Mouse (Mus musculus) Patski (cell line): ENCODE data around the gene Bcl2l1. TPM values are rescaled to one million over a fixed set of nuclear protein-coding genes. Genes with fewer than 3 reads are reported as not detected.

Experiments
- ATAC-seq: fragments of 100-300 bp; one replicate; pipeline ENCODE4 v1.8.0; 2021
- CTCF ChIA-PET: fragments of 350-600 bp; sonication (Branson Sonifier 250); formaldehyde crosslinking; loops from one replicate; lab custom pipeline; 2022; ENCODE audit warnings: inconsistent platforms; lab: Charles Lee
- POLR2A ChIA-PET: fragments of 350-600 bp; sonication (Branson Sonifier 250); formaldehyde crosslinking; loops from one replicate; lab custom pipeline; 2022; ENCODE audit warnings: antibody characterized with exemption, inconsistent platforms; lab: Charles Lee
- DNase-seq: peaks from one replicate; pipeline ENCODE4 v3.0.0-alpha.2; 2011; ENCODE audit warnings: low read depth, low spot score
- H3K27me3 ChIP-seq: fragments of 371-371 bp; one replicate; pipeline ENCODE4 v1.5.1; 2021
- CTCF ChIP-seq: fragments of 100-300 bp; IDR thresholded peaks from one replicate; pipeline ENCODE4 v1.5.1; 2021
- in situ Hi-C: fragments of 300-500 bp; cut with MboI; formaldehyde crosslinking; loops from 3 replicates; pipeline ENCODE4 v1.11.1; 2018; ENCODE audit warnings: low pct_unique_long_range_greater_than_20kb, mixed read lengths
- polyA plus RNA-seq: library from polyadenylated mRNA; unstranded; gene quantifications from one replicate; pipeline ENCODE4 v1.2.3, GENCODE M21; 2021

Bcl2l1 gene
- polyA plus RNA-seq, 1 experiment from 2014 or later, result 133 TPM

DNA sequence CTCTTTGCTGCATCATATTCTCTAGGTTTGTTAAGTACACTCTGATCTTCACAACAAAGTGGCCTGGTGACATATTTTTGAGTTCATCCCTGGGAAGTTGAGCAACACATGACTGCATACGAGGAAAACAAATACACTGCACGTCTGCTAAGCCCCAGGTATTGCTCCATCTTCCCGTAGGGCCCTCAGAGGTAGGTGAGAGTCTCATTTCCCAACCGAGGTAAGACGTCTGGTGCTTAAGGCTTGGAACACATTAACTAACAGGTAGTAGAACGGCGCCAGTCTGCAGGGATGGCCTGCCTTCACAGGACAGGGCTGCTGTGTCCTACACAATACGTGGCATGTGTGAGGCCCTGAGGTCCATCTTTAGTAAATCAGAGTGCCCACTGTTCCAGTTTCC, 46.9 kb downstream of the Bcl2l1 start:
- TF ChIP-seq CTCF, result no peak
- in situ Hi-C loops, result no loop called here
- CTCF ChIA-PET, result interaction anchor here (1.6 to 1.8 kb wide), 2 partner anchors 10 to 26 kb away, joined by 4 read pairs; no protein-coding TSS in a partner anchor
- ATAC-seq, result no peak
- H3K27me3 ChIP-seq, result no peaks in the 10 kb centered on the region
- no peak for DNase-seq
- POLR2A ChIA-PET, result no interaction called here

GRCm38 (mm10) chr2:152783241-152783640, 48.3 kb downstream of the Bcl2l1 start:
- no peaks in the 10 kb centered on the region for H3K27me3 ChIP-seq
- ChIA-PET CTCF (interaction anchor here (0.8 to 1.8 kb wide), 3 partner anchors 11 to 28 kb away, joined by 3 to 4 read pairs (median 4); no protein-coding TSS in a partner anchor), POLR2A (interaction anchor here (0.9 kb wide), 2 partner anchors 12 to 44 kb away, joined by 3 to 5 read pairs; no protein-coding TSS in a partner anchor)
- in situ Hi-C loops, result no loop called here
- ATAC-seq (no peak), DNase-seq (no peak)
- TF ChIP-seq CTCF, result no peak

- ChIA-PET CTCF (interaction anchor here (1.8 kb wide), 1 partner anchor 28 kb away, joined by 4 read pairs; no protein-coding TSS in a partner anchor), POLR2A (interaction anchor here (0.9 kb wide), 2 partner anchors 11 to 45 kb away, joined by 3 to 5 read pairs; no protein-coding TSS in a partner anchor)
Measured at GRCm38 (mm10) chr2:152782656-152783055, 48.9 kb downstream of the Bcl2l1 start.

GRCm38 (mm10) chr2:152781031-152781711, 50.4 kb downstream of the Bcl2l1 start:
- no peak for TF ChIP-seq CTCF
- DNase-seq, result no peak
- H3K27me3 ChIP-seq, result no peaks in the 10 kb centered on the region
- POLR2A ChIA-PET, result interaction anchor here (0.5 to 0.9 kb wide), 2 partner anchors 45 to 466 kb away, joined by 3 read pairs; no protein-coding TSS in a partner anchor
- no peak for ATAC-seq
- CTCF ChIA-PET, result interaction anchor here (1.2 to 2.3 kb wide), 3 partner anchors 13 to 88 kb away, joined by 3 to 6 read pairs (median 4); no protein-coding TSS in a partner anchor
- in situ Hi-C loops, result no loop called here

More at GRCm38 (mm10) chr2:152782656-152783055, 48.9 kb downstream of the Bcl2l1 start:
- no peak for TF ChIP-seq CTCF
- H3K27me3 ChIP-seq, result no peaks in the 10 kb centered on the region
- DNase-seq, result no peak
- no peak for ATAC-seq
- in situ Hi-C loops, result no loop called here

DNA sequence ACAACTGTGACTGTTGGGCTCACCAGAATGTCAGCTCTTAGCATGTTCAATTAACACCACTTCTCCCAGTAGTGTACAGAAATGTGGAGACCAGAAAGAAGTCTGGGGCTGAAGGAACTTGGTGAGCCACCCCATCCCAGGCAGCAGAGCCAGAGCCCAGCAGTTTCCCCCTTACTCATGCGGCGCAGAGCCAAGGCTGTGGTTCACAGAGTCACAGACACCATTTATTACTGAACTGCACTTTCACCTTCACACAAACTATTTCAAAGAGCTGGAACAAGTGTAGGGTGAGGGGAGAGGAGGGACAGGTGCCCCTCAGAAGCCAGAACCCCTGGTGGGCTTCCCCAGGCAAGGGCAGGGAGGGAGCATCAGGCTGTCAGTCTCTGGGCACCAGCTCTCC, 51.1 kb downstream of the Bcl2l1 start:
- POLR2A ChIA-PET, result interaction anchor here (0.9 kb wide), 1 partner anchor 45 kb away, joined by 3 read pairs; no protein-coding TSS in a partner anchor
- no peak for TF ChIP-seq CTCF
- DNase-seq (no peak), ATAC-seq (no peak)
- CTCF ChIA-PET, result interaction anchor here (1.2 to 2.3 kb wide), 3 partner anchors 13 to 87 kb away, joined by 3 to 6 read pairs (median 4); no protein-coding TSS in a partner anchor
- in situ Hi-C loops, result no loop called here
- no peaks in the 10 kb centered on the region for H3K27me3 ChIP-seq

- no peak for TF ChIP-seq CTCF
- no peaks in the 10 kb centered on the region for H3K27me3 ChIP-seq
- DNase-seq, result no peak
- POLR2A ChIA-PET, result interaction anchor here (1.0 to 1.6 kb wide), 2 partner anchors 17 to 50 kb away, joined by 3 read pairs; no protein-coding TSS in a partner anchor
- in situ Hi-C loops, result no loop called here
- CTCF ChIA-PET, result interaction anchor here (1.6 to 2.1 kb wide), 2 partner anchors 10 to 53 kb away, joined by 3 to 12 read pairs; no protein-coding TSS in a partner anchor
- ATAC-seq, result no peak
Measured at GRCm38 (mm10) chr2:152777081-152777480, 54.4 kb downstream of the Bcl2l1 start.

DNA sequence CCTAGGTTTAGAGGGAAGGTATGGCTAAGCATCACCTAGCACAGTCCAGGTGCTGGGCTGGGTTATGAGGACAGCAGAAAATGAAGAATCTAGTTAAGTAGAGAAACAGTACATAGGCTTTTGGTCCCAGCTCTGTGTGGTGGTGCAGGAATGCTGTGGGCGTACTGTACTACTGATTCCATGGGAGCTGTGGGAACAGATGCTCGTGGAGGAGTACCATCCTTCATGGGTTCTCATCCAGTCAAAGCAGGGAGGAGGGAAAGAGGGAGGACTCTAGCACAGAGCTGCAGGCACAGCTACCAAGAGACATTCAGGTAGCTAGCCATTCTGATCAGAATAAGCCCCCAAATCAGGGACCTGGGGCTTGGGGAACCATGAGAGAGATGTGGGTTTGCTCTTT, 55.1 kb downstream of the Bcl2l1 start:
- no peak for TF ChIP-seq CTCF
- ATAC-seq, result no peak
- ChIA-PET POLR2A (interaction anchor here (1.0 to 1.6 kb wide), 3 partner anchors 11 to 51 kb away, joined by 3 to 4 read pairs (median 3); no protein-coding TSS in a partner anchor), CTCF (interaction anchor here (1.2 to 2.1 kb wide), 3 partner anchors 10 to 53 kb away, joined by 3 to 12 read pairs (median 3); no protein-coding TSS in a partner anchor)
- no peaks in the 10 kb centered on the region for H3K27me3 ChIP-seq
- DNase-seq, result no peak
- in situ Hi-C loops, result no loop called here

GRCm38 (mm10) chr2:152776019-152776418, 55.5 kb downstream of the Bcl2l1 start:
- in situ Hi-C loops, result no loop called here
- ChIA-PET CTCF (interaction anchor here (1.2 to 2.1 kb wide), 3 partner anchors 9 to 54 kb away, joined by 3 to 12 read pairs (median 3); no protein-coding TSS in a partner anchor), POLR2A (interaction anchor here (1.0 to 1.6 kb wide), 3 partner anchors 12 to 51 kb away, joined by 3 to 4 read pairs (median 3); no protein-coding TSS in a partner anchor)
- no peak for TF ChIP-seq CTCF
- no peaks in the 10 kb centered on the region for H3K27me3 ChIP-seq
- ATAC-seq (no peak), DNase-seq (no peak)

DNA sequence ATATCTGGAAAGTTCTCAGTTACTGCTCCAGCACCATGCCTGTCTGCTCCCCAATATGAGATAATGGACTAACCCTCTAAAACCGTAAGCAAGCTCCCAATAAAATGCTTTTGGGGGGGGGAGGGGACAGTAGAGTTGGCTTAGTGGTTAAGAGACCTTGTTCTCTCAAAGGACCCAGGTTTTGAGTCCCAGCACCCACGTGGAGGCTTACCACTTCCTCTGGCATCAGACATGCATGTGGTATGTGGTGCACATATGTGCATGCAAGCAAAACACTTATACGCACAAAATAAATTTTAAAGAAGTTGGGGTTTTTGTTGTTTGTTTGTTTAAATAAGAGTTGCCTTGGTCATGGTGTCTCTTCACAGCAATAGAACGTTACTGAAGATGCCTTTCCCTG, 56.2 kb downstream of the Bcl2l1 start:
- DNase-seq (no peak), ATAC-seq (no peak)
- H3K27me3 ChIP-seq, result no peaks in the 10 kb centered on the region
- in situ Hi-C loops, result no loop called here
- ChIA-PET POLR2A (interaction anchor here (0.6 to 1.6 kb wide), 4 partner anchors 12 to 37 kb away, joined by 3 to 4 read pairs (median 4); no protein-coding TSS in a partner anchor), CTCF (interaction anchor here (1.2 to 2.1 kb wide), 3 partner anchors 9 to 55 kb away, joined by 3 to 12 read pairs (median 3); no protein-coding TSS in a partner anchor)
- no peak for TF ChIP-seq CTCF

- POLR2A ChIA-PET, result interaction anchor here (1.2 to 1.4 kb wide), 2 partner anchors 11 to 57 kb away, joined by 3 to 5 read pairs; no protein-coding TSS in a partner anchor
- no peaks in the 10 kb centered on the region for H3K27me3 ChIP-seq
- ATAC-seq (no peak), DNase-seq (no peak)
- in situ Hi-C loops, result no loop called here
- CTCF ChIA-PET, result interaction anchor here (1.6 kb wide), 1 partner anchor 75 kb away, joined by 5 read pairs; no protein-coding TSS in a partner anchor
- TF ChIP-seq CTCF, result no peak
Measured at GRCm38 (mm10) chr2:152772231-152772630, 59.3 kb downstream of the Bcl2l1 start.
